Comparison of ENCODE assay signal across 11 mouse cellular contexts in the genomic region with DNA sequence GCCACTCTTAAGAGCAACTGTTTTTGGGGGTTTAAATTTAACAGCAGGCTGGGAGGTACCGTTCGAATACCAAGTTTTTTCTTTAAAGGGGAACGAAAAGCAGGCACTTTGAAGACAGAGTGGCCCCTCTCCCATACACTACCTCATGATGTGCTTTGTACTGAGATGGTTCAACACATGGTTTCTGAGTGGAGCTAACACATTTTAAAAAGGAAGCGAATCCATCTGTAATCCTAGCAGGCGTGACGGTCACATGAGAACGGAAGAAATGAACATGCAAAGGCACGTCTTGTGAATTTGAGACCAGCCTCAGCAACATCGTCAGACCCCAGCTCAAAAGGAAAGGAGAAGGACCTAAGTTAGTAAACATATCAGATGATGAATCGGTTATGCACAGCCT.
DNase-seq lines count a peak whose midpoint lies in the region; ATAC-seq and TF ChIP-seq lines count a peak whose summit lies in the region.
"Had no signal": no experiment of that assay in that cellular context is flagged by ENCODE, and none has a peak within 500 bp of the region (broad histone marks: within the 10 kb centered on the region; RNA-seq: fewer than 3 reads in every experiment).

No protein-coding gene starts in this region.

- H3K27ac ChIP-seq in kidney, embryonic 14.5 days (ENCODE audit: low read depth, low read length), result no peak overlapping the region
- no peak overlapping the region for H3K27ac ChIP-seq in CH12.LX (ENCODE audit: insufficient read depth, low read depth)
- H3K27ac ChIP-seq in forebrain, postnatal 0 days (ENCODE audit: low read depth, low read length), result peak overlapping the region; percentile 51; the same call in 1 of the 2 replicates
- H3K27ac ChIP-seq in midbrain, embryonic 13.5 days, result peak overlapping the region; percentile 62
- H3K27ac ChIP-seq: heart, embryonic 10.5 days; liver, embryonic 12.5 days had no signal

- dilution Hi-C loops in CH12.LX (cut with MboI; ENCODE audit: extremely low pct_ligation_motif_present, extremely low pct_unique_long_range_greater_than_20kb, low sequenced_read_pairs), result no loop called here

- ATAC-seq in kidney, embryonic 14.5 days (ENCODE audit: low FRiP score, low TSS enrichment), result 0 out of 2 replicates have a peak, but pooled peaks have one; percentile 46
- ATAC-seq in forebrain, postnatal 0 days, result peak; percentile 13
- ATAC-seq in midbrain, embryonic 13.5 days, result peak; percentile 47
- ATAC-seq: liver, embryonic 12.5 days had no signal

- H3K4me3 ChIP-seq in kidney, embryonic 14.5 days (ENCODE audit: low read length), result no peak overlapping the region
- no peak overlapping the region for H3K4me3 ChIP-seq in CH12.LX (replicated peaks in 1 of 3; ENCODE audit: low read depth in 2 of 3, low read length in 2 of 3, poor library complexity in 1 of 3)
- H3K4me3 ChIP-seq in forebrain, postnatal 0 days (ENCODE audit: low read depth, low read length), result peak overlapping the region; percentile 30
- no peak overlapping the region for H3K4me3 ChIP-seq in midbrain, embryonic 13.5 days (replicated peaks)
- H3K4me3 ChIP-seq: heart, embryonic 10.5 days; liver, embryonic 12.5 days; myocyte had no signal

- in situ Hi-C loops in CH12.LX (cut with MboI; ENCODE audit: low pct_ligation_motif_present, low pct_unique_long_range_greater_than_20kb, low sequenced_read_pairs), result loop anchor here (25.0 kb wide), 1 partner anchor 436 kb away; a partner anchor contains a TSS

- H3K79me2 ChIP-seq in CH12.LX (replicated peaks; ENCODE audit: control insufficient read depth, extremely low read depth, insufficient read depth, poor library complexity, severe bottlenecking), result no peaks in the 10 kb centered on the region

- DNase-seq in kidney, adult 9 months, result no peak
- DNase-seq in CH12.LX (ENCODE audit: extremely low read depth), result peak; percentile 41
- DNase-seq in forebrain, postnatal 0 days, result no peak
- no peak for DNase-seq in left cerebral cortex, postnatal 14 days (ENCODE audit: low spot score in 2 of 2)
- no peak for DNase-seq in thymus, postnatal 4 days
- DNase-seq in adrenal gland, adult (ENCODE audit: inconsistent age in 2 of 2, low spot score in 1 of 2), result no peak

- 57% methylated on average over 10 of the region's 10 CpGs for WGBS in kidney, embryonic 14.5 days
- 58% methylated on average over 10 of the region's 10 CpGs for WGBS in forebrain, postnatal 0 days
- WGBS in midbrain, embryonic 13.5 days, result 70% methylated on average over 10 of the region's 10 CpGs

- H3K9me3 ChIP-seq in kidney, embryonic 14.5 days (ENCODE audit: control insufficient read depth, low read length), result no peaks in the 10 kb centered on the region
- no peaks in the 10 kb centered on the region for H3K9me3 ChIP-seq in CH12.LX (replicated peaks; ENCODE audit: low read length)
- no peaks in the 10 kb centered on the region for H3K9me3 ChIP-seq in forebrain, postnatal 0 days (ENCODE audit: low read length)
- no peaks in the 10 kb centered on the region for H3K9me3 ChIP-seq in midbrain, embryonic 13.5 days
- H3K9me3 ChIP-seq: heart, embryonic 10.5 days; liver, embryonic 12.5 days had no signal

- intact Hi-C loops in left cerebral cortex, postnatal 14 days (cut with DNase I), result loop anchor here (5.0 kb wide), 1 partner anchor 91 kb away; no protein-coding TSS in a partner anchor

- no peak for TF ChIP-seq RAD21 in CH12.LX (IDR thresholded peaks at IDR 0.05; ENCODE audit: low read depth, low read length)

- no peak overlapping the region for H3K9ac ChIP-seq in kidney, embryonic 14.5 days (ENCODE audit: low read depth, low read length)
- no peak overlapping the region for H3K9ac ChIP-seq in CH12.LX (ENCODE audit: insufficient read depth, low read depth)
- peak overlapping the region; percentile 10; the same call in 1 of the 2 replicates for H3K9ac ChIP-seq in forebrain, postnatal 0 days
- no peak overlapping the region for H3K9ac ChIP-seq in midbrain, embryonic 13.5 days (replicated peaks)
- H3K9ac ChIP-seq: liver, embryonic 12.5 days had no signal

- no peaks in the 10 kb centered on the region for H3K36me3 ChIP-seq in kidney, embryonic 14.5 days (ENCODE audit: control insufficient read depth, insufficient read depth, low read length)
- H3K36me3 ChIP-seq in CH12.LX (replicated peaks in 1 of 2; ENCODE audit: control insufficient read depth in 1 of 2, insufficient read depth in 1 of 2, low read length in 1 of 2), result no peaks in the 10 kb centered on the region
- no peaks in the 10 kb centered on the region for H3K36me3 ChIP-seq in forebrain, postnatal 0 days (ENCODE audit: insufficient read depth)
- H3K36me3 ChIP-seq in midbrain, embryonic 13.5 days, result no peaks in the 10 kb centered on the region
- H3K36me3 ChIP-seq: heart, embryonic 10.5 days; liver, embryonic 12.5 days had no signal

- peaks cover 5% of the 10 kb centered on the region; the same call in 1 of the 2 replicates for H3K27me3 ChIP-seq in kidney, embryonic 14.5 days (ENCODE audit: control insufficient read depth, insufficient read depth, low read length)
- no peaks in the 10 kb centered on the region for H3K27me3 ChIP-seq in CH12.LX (replicated peaks)
- no peaks in the 10 kb centered on the region for H3K27me3 ChIP-seq in forebrain, postnatal 0 days (ENCODE audit: insufficient read depth, low read length)
- peaks cover 8% of the 10 kb centered on the region for H3K27me3 ChIP-seq in midbrain, embryonic 13.5 days

- H3K4me1 ChIP-seq in kidney, embryonic 14.5 days (ENCODE audit: control insufficient read depth, insufficient read depth, low read length), result no peaks in the 10 kb centered on the region; the same call in 1 of the 2 replicates
- peaks cover 0 to 68% of the 10 kb centered on the region in 2 experiments; a peak in 3 of 4 replicates for H3K4me1 ChIP-seq in CH12.LX (ENCODE audit: control insufficient read depth in 1 of 2, insufficient read depth in 2 of 2)
- no peaks in the 10 kb centered on the region; the same call in 1 of the 2 replicates for H3K4me1 ChIP-seq in forebrain, postnatal 0 days (ENCODE audit: insufficient read depth)
- peaks cover 31% of the 10 kb centered on the region for H3K4me1 ChIP-seq in midbrain, embryonic 13.5 days (replicated peaks)
- H3K4me1 ChIP-seq: heart, embryonic 10.5 days; liver, embryonic 12.5 days had no signal

- TF ChIP-seq CTCF in CH12.LX (conservative IDR thresholded peaks at IDR 0.05 in 1 of 2, IDR thresholded peaks at IDR 0.05 in 1 of 2; ENCODE audit: low read depth in 2 of 2, low read length in 2 of 2), result no peak; a peak in 1 of 4 replicates
- TF ChIP-seq CTCF in forebrain, postnatal 0 days (IDR thresholded peaks at IDR 0.05; ENCODE audit: low read depth), result no peak

- no peak for TF ChIP-seq EP300 in CH12.LX (IDR thresholded peaks at IDR 0.05; ENCODE audit: low read length)

- TF ChIP-seq POLR2A in CH12.LX (IDR thresholded peaks at IDR 0.05; ENCODE audit: low read depth, low read length), result no peak

- peak overlapping the region; percentile 11; the same call in 1 of the 2 replicates for H3K4me2 ChIP-seq in kidney, embryonic 14.5 days (replicated peaks; ENCODE audit: low read depth, low read length)
- 0 out of 2 replicates have a peak overlapping the region, but pooled peaks have one; percentile 2 for H3K4me2 ChIP-seq in CH12.LX (ENCODE audit: insufficient read depth, low read depth, poor library complexity, severe bottlenecking)
- H3K4me2 ChIP-seq in forebrain, postnatal 0 days (ENCODE audit: low read depth), result peak overlapping the region; percentile 44
- H3K4me2 ChIP-seq in midbrain, embryonic 13.5 days (replicated peaks), result peak overlapping the region; percentile 46
- H3K4me2 ChIP-seq: liver, embryonic 12.5 days had no signal

TF ChIP-seq in CH12.LX, 34 proteins besides CTCF, POLR2A, EP300 and RAD21:
- TF ChIP-seq USF1 (IDR thresholded peaks at IDR 0.05; ENCODE audit: low read depth, low read length) (no peak), SMC3 (IDR thresholded peaks at IDR 0.05; ENCODE audit: low read depth, low read length) (no peak), IRF4 (IDR thresholded peaks at IDR 0.05; ENCODE audit: low read depth, low read length) (no peak), HCFC1 (IDR thresholded peaks at IDR 0.05; ENCODE audit: low read depth, low read length) (no peak), JUN (IDR thresholded peaks at IDR 0.05; ENCODE audit: insufficient read depth, low read depth, low read length) (no peak), ZC3H11A (IDR thresholded peaks at IDR 0.05; ENCODE audit: low read depth, low read length) (no peak), USF2 (conservative IDR thresholded peaks at IDR 0.05; ENCODE audit: low read depth, low read length) (no peak), KAT2A (IDR thresholded peaks at IDR 0.05; ENCODE audit: insufficient replicate concordance, low read length) (no peak), BHLHE40 (IDR thresholded peaks at IDR 0.05; ENCODE audit: low read depth, low read length) (peak; percentile 66)

Comparison
In these comparisons a context has a peak if more than half of its experiments do, and no peak if none do; other contexts are left out.
1. H3K27ac ChIP-seq: peak in forebrain, postnatal 0 days (single experiment) and midbrain, embryonic 13.5 days (single experiment); none in kidney, embryonic 14.5 days (single experiment) and CH12.LX (single experiment).
2. Peak in every context shown above with its lines, with median percentiles within 50 percentile points of each other: ATAC-seq and H3K4me2 ChIP-seq.